Mouse (Mus musculus) cerebellum, adult 2 months (tissue): ENCODE measurements around the gene Alg12.

ENCODE experiments used
- CTCF ChIP-seq: fragments of 200-500 bp; IDR thresholded peaks from 2 replicates; pipeline ENCODE4 v1.5.1; 2011; ENCODE audit warnings: low read depth, mild to moderate bottlenecking, control low read depth, low read length, moderate library complexity, borderline replicate concordance; ENCODE audit not compliant: insufficient read depth
- POLR2A ChIP-seq: fragments of 200-500 bp; IDR thresholded peaks from 2 replicates; pipeline ENCODE4 v1.6.1; 2011; ENCODE audit warnings: low read length, control low read depth, borderline replicate concordance; ENCODE audit not compliant: insufficient read depth

DNA sequence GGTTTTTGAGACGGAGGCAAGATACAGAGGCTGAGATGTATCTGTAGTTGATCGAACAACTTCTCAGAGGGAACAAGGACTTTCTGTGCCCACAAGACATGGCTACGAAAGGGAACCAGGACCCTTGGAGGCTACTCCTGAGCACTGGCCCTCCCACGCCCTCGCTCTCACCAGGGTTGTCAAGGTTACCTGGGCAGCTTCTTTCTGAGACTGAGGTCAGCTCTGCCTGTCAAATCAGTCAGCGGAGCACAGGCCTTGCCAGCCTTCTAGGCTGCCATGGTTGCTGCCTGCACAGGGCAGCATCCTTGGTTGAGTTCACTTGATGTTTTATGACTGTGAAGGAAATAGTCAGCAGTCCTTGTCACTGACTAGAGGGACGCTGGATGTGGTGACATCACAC, 3.4 kb upstream of the Alg12 start:
- TF ChIP-seq POLR2A (no peak), CTCF (no peak)
